Mouse (Mus musculus) thymus, adult 18-20 months (tissue): Measurements from ENCODE around the gene Mcm6.
"Not testable (repeated sequence)": the region's sequence is repeated elsewhere in the genome, so short reads cannot be mapped to it uniquely, and the experiment has no call there.

Experiments used
- DNase-seq, 2 experiments: peaks; one replicate each; pipeline ENCODE4 v3.0.0; 2022; ENCODE audit warnings: mixed read lengths in 2 of 2

Gene Mcm6

GRCm38 (mm10) chr1:128328218-128328617 lies 31.2 kb downstream of the Mcm6 start, which contains the start of gene Lct:
TSS of gene Lct (minus strand) at chr1:128328318.
- no peak for DNase-seq

- DNase-seq: no peak
These were observed 32.3 kb downstream of the Mcm6 start for GRCm38 (mm10) chr1:128327165-128327564.

- no peak for DNase-seq
These were observed 34.7 kb downstream of the Mcm6 start for GRCm38 (mm10) chr1:128324776-128325175.

GRCm38 (mm10) chr1:128323026-128323643 lies 36.3 kb downstream of the Mcm6 start:
- DNase-seq: no peak

- not testable (repeated sequence) for DNase-seq
These were observed 40.2 kb downstream of the Mcm6 start for GRCm38 (mm10) chr1:128319266-128319665.

- DNase-seq: no peak
These were observed 44.8 kb downstream of the Mcm6 start for GRCm38 (mm10) chr1:128314665-128315064.

- DNase-seq: no peak
These were observed 50.4 kb downstream of the Mcm6 start for GRCm38 (mm10) chr1:128309043-128309442.

GRCm38 (mm10) chr1:128303900-128304299 lies 55.6 kb downstream of the Mcm6 start:
- no peak for DNase-seq

- no peak for DNase-seq
These were observed 63.5 kb downstream of the Mcm6 start for GRCm38 (mm10) chr1:128295717-128296528.

- DNase-seq: no peak
These were observed 64.2 kb downstream of the Mcm6 start for GRCm38 (mm10) chr1:128295296-128295695.

- no peak for DNase-seq
These were observed 65.9 kb downstream of the Mcm6 start for GRCm38 (mm10) chr1:128293524-128293923.

GRCm38 (mm10) chr1:128290295-128290694 lies 69.2 kb downstream of the Mcm6 start:
- DNase-seq: no peak

GRCm38 (mm10) chr1:128285136-128285535 lies 74.3 kb downstream of the Mcm6 start:
- DNase-seq: no peak

GRCm38 (mm10) chr1:128284157-128284690 lies 75.2 kb downstream of the Mcm6 start:
- DNase-seq: no peak

GRCm38 (mm10) chr1:128282924-128283323 lies 76.5 kb downstream of the Mcm6 start:
- no peak for DNase-seq

- no peak for DNase-seq
These were observed 77.7 kb downstream of the Mcm6 start for GRCm38 (mm10) chr1:128281753-128282152.
